ENCODE assay signal across 8 mouse cellular contexts in the genomic region with DNA sequence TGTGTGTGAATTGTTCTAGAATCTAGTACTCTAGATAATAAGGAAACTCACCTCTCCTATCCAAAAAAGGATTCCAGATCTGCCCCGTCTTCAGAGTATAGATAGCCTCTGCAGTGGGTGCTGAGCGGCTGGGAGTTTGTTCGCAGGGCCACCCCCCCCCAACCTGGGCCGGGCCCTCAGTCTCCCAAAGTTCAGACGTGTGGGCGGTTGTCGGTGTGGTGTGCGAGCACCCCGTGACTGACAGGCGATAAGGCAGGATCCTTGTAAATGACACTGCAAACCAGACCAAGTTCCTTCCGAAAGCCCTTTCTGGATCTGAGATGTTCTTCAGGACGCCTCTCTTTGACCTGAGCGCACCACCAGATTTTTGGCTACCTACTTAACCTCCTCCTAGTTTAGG. TPM values are rescaled to one million over a fixed set of nuclear protein-coding genes. Genes with fewer than 3 reads are reported as not detected.
DNase-seq lines count a peak whose midpoint lies in the region; ATAC-seq and TF ChIP-seq lines count a peak whose summit lies in the region.

No protein-coding gene starts in this region.

- DNase-seq in heart, adult 2 months, result no peak
- peak; percentile 55 to 93 for DNase-seq in spleen, postnatal 4 days (ENCODE audit: low spot score in 2 of 2)
- DNase-seq in spleen, adult 18-20 months, result no peak
- DNase-seq in c-Kit-positive CD71-negative TER-119-negative erythroid progenitor cells, embryonic 14.5 days (ENCODE audit: low read depth), result peak; percentile 96
- DNase-seq in kidney, postnatal 4 days, result peak; percentile 37 to 41
- DNase-seq in retina, postnatal 7 days (ENCODE audit: low read depth, low spot score), result peak; percentile 62
- no peak for DNase-seq in urinary bladder, adult 18-20 months (ENCODE audit: low spot score in 2 of 2)

- no peak overlapping the region for H3K4me2 ChIP-seq in heart, embryonic 13.5 days

- WGBS in heart, embryonic 13.5 days, result 44% methylated on average over 13 of the region's 13 CpGs
- 45% methylated on average over 13 of the region's 13 CpGs for WGBS in heart, adult 2 months

- H3K9ac ChIP-seq in heart, embryonic 13.5 days, result no peak overlapping the region
- no peak overlapping the region for H3K9ac ChIP-seq in heart, adult 2 months (ENCODE audit: low read depth, low read length)

- peak; percentile 78 for ATAC-seq in heart, embryonic 13.5 days (ENCODE audit: extremely low read depth, insufficient number of reproducible peaks, low FRiP score, low TSS enrichment)

- no peaks in the 10 kb centered on the region for H3K9me3 ChIP-seq in heart, embryonic 13.5 days

- intact Hi-C loops in heart, adult 2 months (cut with DNase I), result no loop called here

- TF ChIP-seq EP300 in heart, adult 2 months (IDR thresholded peaks at IDR 0.05; ENCODE audit: insufficient read depth, low read depth, low read length), result no peak

- no peak for TF ChIP-seq CTCF in heart, adult 2 months (IDR thresholded peaks at IDR 0.05)

- no peak overlapping the region for H3K27ac ChIP-seq in heart, embryonic 13.5 days (replicated peaks)
- no peak overlapping the region for H3K27ac ChIP-seq in heart, adult 2 months

- no peaks in the 10 kb centered on the region for H3K79me2 ChIP-seq in heart, adult 2 months (replicated peaks; ENCODE audit: control insufficient read depth, insufficient read depth, low read length)

- TF ChIP-seq POLR2A in heart, adult 2 months (IDR thresholded peaks at IDR 0.05; ENCODE audit: insufficient read depth, low read depth, low read length), result no peak

- no peak overlapping the region for H3K4me3 ChIP-seq in heart, embryonic 13.5 days
- H3K4me3 ChIP-seq in heart, adult 2 months, result no peak overlapping the region

- H3K27me3 ChIP-seq in heart, embryonic 13.5 days (replicated peaks), result peaks cover 6% of the 10 kb centered on the region; the same call in 1 of the 2 replicates
- H3K27me3 ChIP-seq in heart, adult 2 months (ENCODE audit: control insufficient read depth, insufficient read depth, low read length), result no peaks in the 10 kb centered on the region

- H3K36me3 ChIP-seq in heart, embryonic 13.5 days, result no peaks in the 10 kb centered on the region
- no peaks in the 10 kb centered on the region for H3K36me3 ChIP-seq in heart, adult 2 months (ENCODE audit: control insufficient read depth, insufficient read depth, low read length)

- H3K4me1 ChIP-seq in heart, embryonic 13.5 days, result peaks cover 62% of the 10 kb centered on the region
- H3K4me1 ChIP-seq in heart, adult 2 months (ENCODE audit: control insufficient read depth, insufficient read depth, low read length), result peaks cover 16% of the 10 kb centered on the region

RNA-seq across cellular contexts. Expression of a gene that starts 12.4 kb away (rescaled TPM):
- polyA plus RNA-seq in heart, embryonic 13.5 days (2015; fragmentation: Nextera tagmentation; extraction: Ambion mirVana), result 103 and 108 TPM in 2 replicates
- 100 to 1,000 TPM; 120 TPM for total RNA-seq in heart, adult 2 months (2021)
- 100 and 140 TPM in 2 replicates for polyA plus RNA-seq in heart, adult 2 months (2012; rRNA removed)

RNA-seq across cellular contexts. Expression of a gene that starts 49.4 kb away (rescaled TPM):
- polyA plus RNA-seq in heart, embryonic 13.5 days (2015; fragmentation: Nextera tagmentation; extraction: Ambion mirVana), result 33.1 and 37.9 TPM in 2 replicates
- 10 to 100 TPM; 23.6 to 24.0 TPM for total RNA-seq in heart, adult 2 months (2021)
- polyA plus RNA-seq in heart, adult 2 months (2012; rRNA removed), result 12.5 and 20.2 TPM in 2 replicates

Comparison
In these comparisons a context has a peak if more than half of its experiments do, and no peak if none do; other contexts are left out.
1. DNase-seq: peak in spleen, postnatal 4 days (2 of 2), c-Kit-positive CD71-negative TER-119-negative erythroid progenitor cells, embryonic 14.5 days (single experiment), kidney, postnatal 4 days (2 of 2) and retina, postnatal 7 days (single experiment); none in heart, adult 2 months (0 of 2), spleen, adult 18-20 months (0 of 2) and urinary bladder, adult 18-20 months (0 of 2).